ENCODE assay signal across 19 mouse cellular contexts in the genomic region with DNA sequence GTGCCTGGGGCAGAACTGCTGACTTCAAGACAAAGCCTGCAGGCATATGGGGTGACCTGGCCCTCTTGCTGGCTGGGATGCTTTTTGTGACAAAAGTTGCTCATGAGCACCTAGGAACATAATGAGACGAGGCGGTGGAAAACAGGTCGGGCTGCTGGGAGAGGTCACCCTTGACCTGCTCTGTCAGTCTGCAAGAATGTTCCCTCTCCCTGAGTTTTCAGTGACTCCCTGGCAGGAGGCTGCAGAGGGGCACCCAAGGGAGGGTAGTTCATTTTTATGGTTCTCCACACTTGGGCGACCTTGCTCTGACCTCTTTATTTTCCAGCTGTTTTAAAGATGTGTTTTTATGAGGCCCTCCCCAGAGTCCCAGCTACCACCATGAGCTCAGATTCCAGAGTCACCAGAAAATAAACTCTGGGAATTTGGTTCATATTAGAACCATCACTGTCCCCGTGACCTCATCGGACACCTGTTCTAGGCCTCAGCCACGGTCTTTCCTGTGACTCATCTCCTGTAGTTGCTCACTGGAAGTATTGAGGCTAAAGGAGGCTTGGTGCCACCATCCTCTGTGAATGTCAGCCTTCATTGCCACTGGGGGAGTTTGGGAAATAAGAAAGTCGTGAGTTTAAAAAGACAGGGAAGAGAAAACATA.
DNase-seq lines count a peak whose midpoint lies in the region; ATAC-seq and TF ChIP-seq lines count a peak whose summit lies in the region.
"Had no signal": no experiment of that assay in that cellular context is flagged by ENCODE, and none has a peak within 500 bp of the region (broad histone marks: within the 10 kb centered on the region; RNA-seq: fewer than 3 reads in every experiment).

No protein-coding gene starts in this region.

- no peak for DNase-seq in intestine, embryonic 14.5 days (ENCODE audit: low spot score)
- DNase-seq in 3T3-L1 (ENCODE audit: low read depth, low spot score) (peak; percentile 43), CH12.LX (ENCODE audit: extremely low read depth) (peak; percentile 59)
- no peak for DNase-seq in adrenal gland, postnatal 10 days
- no peak for DNase-seq in c-Kit-positive CD71-positive TER-119-positive erythroid progenitor cells, embryonic 14.5 days (ENCODE audit: low spot score)
- no peak for DNase-seq in heart, postnatal 36 days
- DNase-seq: cerebellum, adult 9-10 months; liver; lung, adult 2 months; lung, postnatal 4 days; midbrain, embryonic 14.5 days; right cerebral cortex, postnatal 25 days; thymus, adult 2 months had no signal

- peak overlapping the region; percentile 18; the same call in 1 of the 2 replicates for H3K27ac ChIP-seq in intestine, embryonic 14.5 days (ENCODE audit: low read depth)
- no peak overlapping the region for H3K27ac ChIP-seq in intestine, embryonic 15.5 days
- peak overlapping the region; percentile 97 for H3K27ac ChIP-seq in CH12.LX (ENCODE audit: insufficient read depth, low read depth)
- H3K27ac ChIP-seq: forebrain, embryonic 15.5 days; neural tube, embryonic 12.5 days had no signal

- dilution Hi-C loops in CH12.LX (cut with MboI; ENCODE audit: extremely low pct_ligation_motif_present, extremely low pct_unique_long_range_greater_than_20kb, low sequenced_read_pairs) = no loop called here

- WGBS in intestine, embryonic 14.5 days = 64% methylated on average over 8 of the region's 8 CpGs
- WGBS in intestine, embryonic 15.5 days = 62% methylated on average over 8 of the region's 8 CpGs

- no peak for TF ChIP-seq CTCF in CH12.LX (conservative IDR thresholded peaks at IDR 0.05 in 1 of 2, IDR thresholded peaks at IDR 0.05 in 1 of 2; ENCODE audit: low read depth in 2 of 2, low read length in 2 of 2)

- H3K36me3 ChIP-seq in intestine, embryonic 14.5 days (ENCODE audit: control insufficient read depth, insufficient read depth, low read length) = no peaks in the 10 kb centered on the region
- H3K36me3 ChIP-seq in intestine, embryonic 15.5 days = no peaks in the 10 kb centered on the region
- H3K36me3 ChIP-seq in CH12.LX (replicated peaks in 1 of 2; ENCODE audit: control insufficient read depth in 1 of 2, insufficient read depth in 1 of 2, low read length in 1 of 2) = peaks cover 0 to 2% of the 10 kb centered on the region in 2 experiments
- H3K36me3 ChIP-seq: forebrain, embryonic 15.5 days; neural tube, embryonic 12.5 days had no signal

- H3K4me2 ChIP-seq in intestine, embryonic 14.5 days (ENCODE audit: low read length) = no peak overlapping the region
- no peak overlapping the region for H3K4me2 ChIP-seq in intestine, embryonic 15.5 days (replicated peaks)
- 0 out of 2 replicates have a peak overlapping the region, but pooled peaks have one; percentile 35 for H3K4me2 ChIP-seq in CH12.LX (ENCODE audit: insufficient read depth, low read depth, poor library complexity, severe bottlenecking)
- H3K4me2 ChIP-seq: forebrain, embryonic 15.5 days; heart, embryonic 11.5 days; neural tube, embryonic 12.5 days had no signal

- peaks cover 3% of the 10 kb centered on the region; the same call in 1 of the 2 replicates for H3K9me3 ChIP-seq in intestine, embryonic 14.5 days (ENCODE audit: control insufficient read depth, low read length)
- H3K9me3 ChIP-seq in intestine, embryonic 15.5 days = no peaks in the 10 kb centered on the region
- peaks cover 24% of the 10 kb centered on the region for H3K9me3 ChIP-seq in CH12.LX (replicated peaks; ENCODE audit: low read length)
- H3K9me3 ChIP-seq: forebrain, embryonic 15.5 days; neural tube, embryonic 12.5 days had no signal

- H3K79me2 ChIP-seq in CH12.LX (replicated peaks; ENCODE audit: control insufficient read depth, extremely low read depth, insufficient read depth, poor library complexity, severe bottlenecking) = no peaks in the 10 kb centered on the region

- peaks cover 20% of the 10 kb centered on the region for H3K4me1 ChIP-seq in intestine, embryonic 14.5 days (replicated peaks; ENCODE audit: control insufficient read depth, insufficient read depth, low read length)
- H3K4me1 ChIP-seq in intestine, embryonic 15.5 days (replicated peaks) = peaks cover 26% of the 10 kb centered on the region
- H3K4me1 ChIP-seq in CH12.LX (ENCODE audit: control insufficient read depth in 1 of 2, insufficient read depth in 2 of 2) = peaks cover 38 to 69% of the 10 kb centered on the region in 2 experiments
- H3K4me1 ChIP-seq: forebrain, embryonic 15.5 days had no signal

- no peak for ATAC-seq in intestine, embryonic 14.5 days (replicated peaks; ENCODE audit: low FRiP score, low TSS enrichment, low read depth)
- ATAC-seq in intestine, embryonic 15.5 days = no peak
- peak; percentile 10 for ATAC-seq in inflammation-experienced regulatory T-cells, adult 6 months
- ATAC-seq: forebrain, embryonic 15.5 days; intestine, embryonic 16.5 days had no signal

- no peak; the same call in 1 of the 2 replicates for TF ChIP-seq RAD21 in CH12.LX (IDR thresholded peaks at IDR 0.05; ENCODE audit: low read depth, low read length)

- no peak overlapping the region for H3K9ac ChIP-seq in intestine, embryonic 14.5 days (ENCODE audit: low read length)
- no peak overlapping the region for H3K9ac ChIP-seq in intestine, embryonic 15.5 days
- peak overlapping the region; percentile 27; the same call in 1 of the 2 replicates for H3K9ac ChIP-seq in CH12.LX (ENCODE audit: insufficient read depth, low read depth)
- H3K9ac ChIP-seq: forebrain, embryonic 15.5 days; neural tube, embryonic 12.5 days had no signal

- intact Hi-C loops in heart, postnatal 36 days (cut with DNase I) = no loop called here

- in situ Hi-C loops in CH12.LX (cut with MboI; ENCODE audit: low pct_ligation_motif_present, low pct_unique_long_range_greater_than_20kb, low sequenced_read_pairs) = no loop called here

- no peak for TF ChIP-seq POLR2A in CH12.LX (IDR thresholded peaks at IDR 0.05; ENCODE audit: low read depth, low read length)

- no peaks in the 10 kb centered on the region for H3K27me3 ChIP-seq in intestine, embryonic 14.5 days (replicated peaks; ENCODE audit: control insufficient read depth, insufficient read depth, low read length)
- H3K27me3 ChIP-seq in intestine, embryonic 15.5 days (replicated peaks) = no peaks in the 10 kb centered on the region
- H3K27me3 ChIP-seq in CH12.LX (replicated peaks) = no peaks in the 10 kb centered on the region
- H3K27me3 ChIP-seq: forebrain, embryonic 15.5 days; neural tube, embryonic 12.5 days had no signal

- no peak overlapping the region for H3K4me3 ChIP-seq in intestine, embryonic 14.5 days (ENCODE audit: low read depth, low read length)
- no peak overlapping the region for H3K4me3 ChIP-seq in intestine, embryonic 15.5 days (replicated peaks)
- H3K4me3 ChIP-seq in CH12.LX (replicated peaks in 1 of 3; ENCODE audit: low read depth in 2 of 3, low read length in 2 of 3, poor library complexity in 1 of 3) = no peak overlapping the region
- H3K4me3 ChIP-seq: forebrain, embryonic 15.5 days; neural tube, embryonic 12.5 days had no signal

- TF ChIP-seq EP300 in CH12.LX (IDR thresholded peaks at IDR 0.05; ENCODE audit: low read length) = peak; percentile 6; the same call in 1 of the 2 replicates

TF ChIP-seq in CH12.LX, 34 proteins besides CTCF, POLR2A, EP300 and RAD21:
- TF ChIP-seq UBTF (IDR thresholded peaks at IDR 0.05; ENCODE audit: low read depth, low read length) (no peak), ZNF384 (IDR thresholded peaks at IDR 0.05; ENCODE audit: low read depth, low read length) (no peak), POLR2AphosphoS2 (IDR thresholded peaks at IDR 0.05; ENCODE audit: low read depth, low read length) (no peak), MEF2A (IDR thresholded peaks at IDR 0.05; ENCODE audit: borderline replicate concordance, low read depth, low read length) (no peak), MXI1 (IDR thresholded peaks at IDR 0.05; ENCODE audit: low read depth, low read length) (no peak), ETS1 (conservative IDR thresholded peaks at IDR 0.05; ENCODE audit: low read depth, low read length) (peak; percentile 38), ZMIZ1 (IDR thresholded peaks at IDR 0.05; ENCODE audit: low read depth, low read length) (no peak), CHD2 (IDR thresholded peaks at IDR 0.05; ENCODE audit: low read length) (no peak), ZC3H11A (IDR thresholded peaks at IDR 0.05; ENCODE audit: low read depth, low read length) (no peak), JUN (IDR thresholded peaks at IDR 0.05; ENCODE audit: insufficient read depth, low read depth, low read length) (peak; percentile 65), JUND (conservative IDR thresholded peaks at IDR 0.05; ENCODE audit: low read depth, low read length) (peak; percentile 9; the same call in 1 of the 2 replicates), NRF1 (IDR thresholded peaks at IDR 0.05; ENCODE audit: low read depth, low read length) (no peak), IRF4 (IDR thresholded peaks at IDR 0.05; ENCODE audit: low read depth, low read length) (no peak), MYC (IDR thresholded peaks at IDR 0.05; ENCODE audit: low read depth, low read length) (no peak)

Comparison
In these comparisons a context has a peak if more than half of its experiments do, and no peak if none do; other contexts are left out.
1. DNase-seq: peak in 3T3-L1 (single experiment) and CH12.LX (single experiment); none in intestine, embryonic 14.5 days (single experiment), adrenal gland, postnatal 10 days (single experiment), c-Kit-positive CD71-positive TER-119-positive erythroid progenitor cells, embryonic 14.5 days (single experiment) and heart, postnatal 36 days (0 of 2).